Mouse (Mus musculus): Measurements from ENCODE around the gene Pln. TPM values are rescaled to one million over a fixed set of nuclear protein-coding genes. Genes with fewer than 3 reads are reported as not detected.

The Pln gene
- polyA plus RNA-seq, 1 experiment from 2014 or later = 3.3 TPM

DNA sequence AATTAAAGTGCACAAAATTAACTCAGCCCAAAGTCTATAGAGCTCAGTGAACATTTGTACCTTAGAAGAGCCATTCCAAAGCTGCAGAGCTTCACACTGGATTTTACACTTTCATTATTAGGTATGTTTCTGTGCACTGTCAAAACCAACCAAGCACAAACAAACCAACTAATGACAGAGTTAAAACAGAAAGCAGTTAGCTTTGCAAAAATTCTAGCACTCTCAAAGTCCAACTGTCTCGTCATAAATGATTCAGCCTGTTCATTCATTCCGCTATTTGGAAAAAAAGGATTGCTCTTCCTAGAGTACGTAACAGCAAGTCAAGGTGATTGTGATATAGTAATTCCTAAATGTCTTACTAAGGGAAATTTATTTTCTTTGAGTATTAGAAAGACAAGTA, 21.5 kb downstream of the Pln start:
- ATAC-seq (ENCODE audit: insufficient read depth) (no peak), DNase-seq (no peak)
- Histone ChIP-seq H3K9ac (no peak overlapping the region), H3K4me3 (ENCODE audit: low read depth, low read length) (no peak overlapping the region), H3K4me2 (no peak overlapping the region), H3K27me3 (ENCODE audit: insufficient read depth, low read length) (no peaks in the 10 kb centered on the region), H3K36me3 (ENCODE audit: insufficient read depth) (peaks cover 12% of the 10 kb centered on the region), H3K9me3 (ENCODE audit: low read depth, low read length) (no peaks in the 10 kb centered on the region), H3K4me1 (ENCODE audit: insufficient read depth) (no peaks in the 10 kb centered on the region), H3K27ac (ENCODE audit: low read depth) (no peak overlapping the region)
- TF ChIP-seq CTCF (IDR thresholded peaks at IDR 0.05; ENCODE audit: low read depth) = no peak
- 71% methylated on average over 3 of the region's 3 CpGs for WGBS

- H3K4me1 ChIP-seq (ENCODE audit: insufficient read depth) = no peaks in the 10 kb centered on the region
- H3K36me3 ChIP-seq (ENCODE audit: insufficient read depth) = no peaks in the 10 kb centered on the region
- H3K4me3 ChIP-seq (ENCODE audit: low read depth, low read length) = no peak overlapping the region
- no peak overlapping the region for H3K27ac ChIP-seq (ENCODE audit: low read depth)
- ATAC-seq (ENCODE audit: insufficient read depth) (no peak), DNase-seq (no peak)
- no peak overlapping the region for H3K4me2 ChIP-seq
- H3K9ac ChIP-seq = no peak overlapping the region
- H3K9me3 ChIP-seq (ENCODE audit: low read depth, low read length) = no peaks in the 10 kb centered on the region
- H3K27me3 ChIP-seq (ENCODE audit: insufficient read depth, low read length) = no peaks in the 10 kb centered on the region
- TF ChIP-seq CTCF (IDR thresholded peaks at IDR 0.05; ENCODE audit: low read depth) = no peak
Measured at GRCm38 (mm10) chr10:53364311-53364710, 26.8 kb downstream of the Pln start.

GRCm38 (mm10) chr10:53367265-53367664, 29.8 kb downstream of the Pln start:
- no peak overlapping the region for H3K27ac ChIP-seq (ENCODE audit: low read depth)
- WGBS = 85% methylated on average over 2 of the region's 2 CpGs
- ATAC-seq (ENCODE audit: insufficient read depth) = no peak
- no peak for DNase-seq
- H3K27me3 ChIP-seq (ENCODE audit: insufficient read depth, low read length) = no peaks in the 10 kb centered on the region
- peaks cover 9% of the 10 kb centered on the region; the same call in 1 of the 2 replicates for H3K9me3 ChIP-seq (ENCODE audit: low read depth, low read length)
- H3K9ac ChIP-seq = no peak overlapping the region
- TF ChIP-seq CTCF (IDR thresholded peaks at IDR 0.05; ENCODE audit: low read depth) = no peak
- no peak overlapping the region for H3K4me3 ChIP-seq (ENCODE audit: low read depth, low read length)
- no peaks in the 10 kb centered on the region for H3K36me3 ChIP-seq (ENCODE audit: insufficient read depth)
- no peak overlapping the region for H3K4me2 ChIP-seq
- no peaks in the 10 kb centered on the region for H3K4me1 ChIP-seq (ENCODE audit: insufficient read depth)

DNA sequence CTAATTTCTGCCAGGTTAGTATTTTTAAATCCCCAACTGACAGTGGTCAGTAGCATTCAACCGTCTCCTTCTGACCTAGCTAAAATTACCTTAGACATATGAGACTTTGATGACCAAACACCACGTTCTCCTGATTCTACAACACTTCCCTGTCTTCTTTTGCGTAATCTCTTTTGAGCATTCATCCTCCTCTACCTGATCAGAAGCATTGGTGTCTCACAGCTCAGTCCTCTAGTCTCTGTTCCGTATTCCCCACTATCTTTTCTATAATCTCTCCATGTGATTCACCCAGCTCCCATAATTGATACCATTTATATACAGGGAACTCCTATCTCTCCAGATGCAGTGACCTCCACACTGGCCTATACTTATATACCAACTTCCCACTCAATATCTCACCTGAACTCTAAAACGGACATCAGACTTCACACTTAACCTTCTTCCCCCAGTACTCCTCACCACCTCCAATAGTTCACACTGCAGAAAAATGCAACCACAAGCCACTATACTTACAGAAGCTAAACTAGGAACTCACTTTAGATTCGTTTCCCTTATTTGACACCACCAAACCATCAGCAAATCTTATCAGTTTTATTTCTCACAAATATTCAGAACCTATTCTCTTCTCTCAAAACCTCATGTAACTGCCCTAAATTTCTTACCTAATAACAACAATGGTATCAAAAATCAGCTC, 36.6 kb downstream of the Pln start:
- H3K27ac ChIP-seq (ENCODE audit: low read depth) = no peak overlapping the region
- DNase-seq (no peak), ATAC-seq (ENCODE audit: insufficient read depth) (no peak)
- H3K4me1 ChIP-seq (ENCODE audit: insufficient read depth) = peaks cover 4% of the 10 kb centered on the region; the same call in 1 of the 2 replicates
- TF ChIP-seq CTCF (IDR thresholded peaks at IDR 0.05; ENCODE audit: low read depth) = no peak
- H3K4me3 ChIP-seq (ENCODE audit: low read depth, low read length) = no peak overlapping the region
- H3K36me3 ChIP-seq (ENCODE audit: insufficient read depth) = no peaks in the 10 kb centered on the region
- no peak overlapping the region for H3K4me2 ChIP-seq
- WGBS = 88% methylated on average over 6 of the region's 6 CpGs
- H3K9ac ChIP-seq = no peak overlapping the region
- H3K9me3 ChIP-seq (ENCODE audit: low read depth, low read length) = peaks cover 14% of the 10 kb centered on the region; the same call in 1 of the 2 replicates
- no peaks in the 10 kb centered on the region for H3K27me3 ChIP-seq (ENCODE audit: insufficient read depth, low read length)

- no peak overlapping the region for H3K9ac ChIP-seq
- H3K4me1 ChIP-seq (ENCODE audit: insufficient read depth) = peaks cover 7% of the 10 kb centered on the region; the same call in 1 of the 2 replicates
- peaks cover 5% of the 10 kb centered on the region; the same call in 1 of the 2 replicates for H3K9me3 ChIP-seq (ENCODE audit: low read depth, low read length)
- ATAC-seq (ENCODE audit: insufficient read depth) (no peak), DNase-seq (peak; percentile 38)
- no peaks in the 10 kb centered on the region for H3K27me3 ChIP-seq (ENCODE audit: insufficient read depth, low read length)
- H3K4me2 ChIP-seq = peak overlapping the region; percentile 39
- no peaks in the 10 kb centered on the region for H3K36me3 ChIP-seq (ENCODE audit: insufficient read depth)
- TF ChIP-seq CTCF (IDR thresholded peaks at IDR 0.05; ENCODE audit: low read depth) = no peak
- no peak overlapping the region for H3K4me3 ChIP-seq (ENCODE audit: low read depth, low read length)
- H3K27ac ChIP-seq (ENCODE audit: low read depth) = no peak overlapping the region
Measured at GRCm38 (mm10) chr10:53377096-53377495, 39.6 kb downstream of the Pln start.

GRCm38 (mm10) chr10:53378296-53378695, 40.8 kb downstream of the Pln start:
- Histone ChIP-seq H3K4me3 (ENCODE audit: low read depth, low read length) (peak overlapping the region; percentile 93), H3K36me3 (ENCODE audit: insufficient read depth) (no peaks in the 10 kb centered on the region), H3K4me1 (ENCODE audit: insufficient read depth) (peaks cover 7% of the 10 kb centered on the region; the same call in 1 of the 2 replicates), H3K4me2 (peak overlapping the region; percentile 60), H3K27me3 (ENCODE audit: insufficient read depth, low read length) (no peaks in the 10 kb centered on the region), H3K9me3 (ENCODE audit: low read depth, low read length) (peaks cover 5% of the 10 kb centered on the region; the same call in 1 of the 2 replicates), H3K27ac (ENCODE audit: low read depth) (peak overlapping the region; percentile 98; the same call in 1 of the 2 replicates), H3K9ac (peak overlapping the region; percentile 99)
- DNase-seq = peak; percentile 73
- no peak for TF ChIP-seq CTCF (IDR thresholded peaks at IDR 0.05; ENCODE audit: low read depth)
- no peak for ATAC-seq (ENCODE audit: insufficient read depth)
- WGBS = 49% methylated on average over 6 of the region's 6 CpGs

GRCm38 (mm10) chr10:53378981-53379708, 41.7 kb downstream of the Pln start:
- Histone ChIP-seq H3K9ac (peak overlapping the region; percentile 99), H3K9me3 (ENCODE audit: low read depth, low read length) (no peaks in the 10 kb centered on the region), H3K27ac (ENCODE audit: low read depth) (peak overlapping the region; percentile 98), H3K4me2 (peak overlapping the region; percentile 60), H3K4me3 (ENCODE audit: low read depth, low read length) (peak overlapping the region; percentile 93), H3K27me3 (ENCODE audit: insufficient read depth, low read length) (no peaks in the 10 kb centered on the region), H3K4me1 (ENCODE audit: insufficient read depth) (peaks cover 7% of the 10 kb centered on the region; the same call in 1 of the 2 replicates), H3K36me3 (ENCODE audit: insufficient read depth) (no peaks in the 10 kb centered on the region)
- WGBS = under 1% methylated on average over 59 of the region's 59 CpGs
- TF ChIP-seq CTCF (IDR thresholded peaks at IDR 0.05; ENCODE audit: low read depth) = no peak
- ATAC-seq (ENCODE audit: insufficient read depth) = peak; percentile 90
- DNase-seq = peak; percentile 56
